Mouse (Mus musculus): ENCODE results near the gene Traf7.

Traf7 gene

DNA sequence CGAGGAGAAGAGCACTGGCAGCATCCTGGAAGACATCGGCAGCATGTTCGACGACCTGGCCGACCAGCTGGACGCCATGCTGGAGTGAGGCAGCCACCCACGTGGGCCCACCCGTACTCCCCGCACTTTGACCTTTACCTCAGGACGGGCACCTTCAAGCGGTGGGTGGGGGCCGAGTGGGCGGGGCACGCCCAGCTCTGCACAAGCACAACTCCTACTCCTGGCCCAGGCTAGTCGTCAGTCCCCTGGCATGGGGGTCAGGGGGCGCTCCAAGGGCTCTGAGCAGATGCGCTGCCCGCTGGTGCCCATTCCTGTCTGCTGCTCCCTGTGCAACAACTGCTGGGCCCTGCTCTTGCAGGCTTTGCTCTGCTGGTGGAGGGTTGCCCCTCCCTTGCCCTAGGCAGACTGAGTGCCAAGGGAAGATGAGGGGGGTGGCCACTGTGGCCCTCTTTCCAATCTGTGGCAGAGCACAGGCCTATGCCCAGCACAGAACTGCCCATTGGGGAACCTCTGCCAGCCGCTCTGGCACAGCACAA is 20.5 kb downstream of the Traf7 start:
- DNase-seq (ENCODE audit: low read depth in 2 of 2, low spot score in 2 of 2), result no peak

DNA sequence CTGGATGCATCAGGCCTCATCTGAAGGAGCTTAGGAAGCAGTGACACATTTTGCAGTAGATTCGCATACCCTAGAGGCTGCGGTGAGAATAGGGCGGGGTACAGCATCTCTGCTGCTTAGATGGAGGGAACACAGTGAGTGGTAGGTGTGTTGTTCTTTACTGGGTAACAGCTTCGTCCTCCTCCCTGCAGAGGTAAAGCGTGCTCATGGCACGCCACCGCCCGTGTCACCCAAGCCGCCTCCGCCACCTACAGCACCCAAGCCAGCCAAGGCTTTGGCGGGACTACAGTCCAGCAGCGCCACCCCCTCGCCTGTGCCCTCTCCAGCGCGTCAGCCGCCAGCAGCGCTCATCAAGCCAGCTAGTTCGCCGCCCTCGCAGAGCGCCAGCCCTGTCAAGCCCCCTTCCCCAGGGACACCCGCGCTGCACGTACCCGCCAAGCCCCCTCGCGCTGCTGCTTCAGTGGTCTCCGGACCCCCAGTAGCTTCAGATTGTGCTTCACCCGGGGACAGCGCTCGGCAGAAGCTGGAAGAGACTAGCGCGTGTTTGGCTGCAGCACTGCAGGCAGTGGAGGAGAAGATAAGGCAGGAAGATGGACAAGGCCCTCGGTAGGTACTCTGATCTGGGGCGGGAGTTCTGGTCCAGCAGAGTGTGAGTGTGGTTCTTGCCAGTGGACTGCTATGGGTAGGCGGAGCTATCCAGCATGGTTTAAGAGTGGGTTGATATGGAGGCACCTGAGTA is 21.2 kb downstream of the Traf7 start:
- DNase-seq (ENCODE audit: low read depth in 2 of 2, low spot score in 2 of 2), result no peak

DNA sequence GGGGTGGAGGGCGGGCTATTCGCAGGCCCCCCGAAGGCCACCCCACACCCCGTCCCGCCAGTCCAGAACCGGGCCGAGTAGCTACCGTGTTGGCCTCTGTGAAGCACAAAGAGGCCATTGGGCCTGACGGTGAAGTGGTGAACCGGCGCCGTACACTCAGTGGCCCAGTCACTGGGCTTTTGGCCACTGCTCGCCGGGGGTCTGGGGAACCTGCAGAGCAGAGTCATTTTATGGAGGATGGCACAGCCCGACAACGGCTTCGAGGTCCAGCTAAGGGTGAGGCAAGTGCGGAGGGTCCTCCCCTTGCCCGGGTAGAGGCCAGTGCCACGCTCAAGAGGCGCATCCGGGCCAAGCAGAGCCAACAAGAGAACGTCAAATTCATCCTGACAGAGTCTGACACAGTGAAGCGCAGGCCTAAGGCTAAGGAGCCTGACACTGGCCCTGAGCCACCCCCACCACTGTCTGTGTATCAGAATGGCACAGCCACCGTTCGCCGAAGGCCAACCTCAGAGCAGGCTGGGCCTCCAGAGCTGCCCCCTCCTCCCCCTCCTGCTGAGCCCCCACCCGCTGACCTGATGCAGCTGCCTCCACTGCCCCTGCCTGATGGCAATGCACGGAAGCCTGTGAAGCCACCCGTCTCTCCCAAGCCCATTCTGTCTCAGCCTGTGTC is 22.3 kb downstream of the Traf7 start:
- no peak for DNase-seq (ENCODE audit: low read depth in 2 of 2, low spot score in 2 of 2)

DNA sequence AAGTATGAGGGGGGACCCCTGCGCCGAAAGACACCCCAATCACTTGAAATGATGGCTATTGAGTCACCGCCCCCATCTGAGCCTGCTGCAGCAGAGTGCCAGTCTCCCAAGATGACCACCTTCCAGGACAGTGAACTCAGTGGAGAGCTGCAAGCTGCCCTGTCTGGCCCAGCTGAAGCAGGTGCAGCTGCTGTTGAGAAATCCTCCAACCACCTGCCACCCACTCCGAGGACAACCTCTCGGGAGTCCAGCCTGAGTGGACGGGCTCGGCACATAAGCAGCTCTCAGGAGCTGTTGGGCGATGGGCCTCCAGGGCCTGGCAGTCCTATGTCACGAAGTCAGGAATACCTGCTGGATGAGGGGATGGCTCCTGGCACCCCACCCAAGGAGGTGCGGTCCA is 23.7 kb downstream of the Traf7 start:
- DNase-seq (ENCODE audit: low read depth in 2 of 2, low spot score in 2 of 2), result no peak

DNA sequence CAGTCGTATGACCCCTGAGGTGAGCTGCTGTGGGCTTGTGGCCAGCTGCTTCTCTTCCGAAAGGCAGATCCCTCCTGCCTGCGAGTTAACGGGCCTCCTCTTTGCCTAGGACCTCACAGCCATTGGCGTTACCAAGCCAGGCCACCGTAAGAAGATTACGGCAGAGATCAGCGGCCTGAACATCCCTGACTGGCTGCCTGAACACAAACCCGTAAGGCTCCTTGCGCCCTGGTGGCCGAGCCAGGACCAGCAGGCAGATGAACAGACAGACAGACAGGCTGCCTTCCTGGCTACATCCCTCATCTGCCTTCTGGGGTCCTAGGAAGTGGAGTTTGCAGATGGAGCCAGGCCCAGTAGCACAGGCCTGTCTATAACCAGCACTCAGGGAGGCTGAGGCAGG is 25.5 kb downstream of the Traf7 start:
- DNase-seq (ENCODE audit: low read depth in 2 of 2, low spot score in 2 of 2), result no peak

DNA sequence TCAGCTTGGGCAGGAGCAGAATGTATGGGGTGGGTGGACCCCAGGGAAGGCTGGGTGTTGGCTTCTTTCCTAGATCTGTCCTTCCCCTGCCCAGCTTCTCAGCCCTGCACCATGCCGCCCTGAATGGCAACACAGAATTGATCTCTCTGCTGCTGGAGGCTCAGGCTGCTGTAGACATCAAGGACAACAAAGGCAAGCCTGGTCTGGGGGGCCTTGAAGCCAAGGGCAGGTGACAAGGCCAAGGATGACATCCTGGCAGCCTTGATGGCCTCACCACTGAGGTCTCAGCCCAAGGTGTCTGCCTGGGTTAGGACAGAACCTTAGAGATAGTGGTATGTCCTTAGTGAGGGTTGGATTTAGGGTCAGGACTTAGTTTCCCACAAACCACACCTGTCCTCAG is 31.7 kb downstream of the Traf7 start:
- no peak for DNase-seq (ENCODE audit: low read depth in 2 of 2, low spot score in 2 of 2)

DNA sequence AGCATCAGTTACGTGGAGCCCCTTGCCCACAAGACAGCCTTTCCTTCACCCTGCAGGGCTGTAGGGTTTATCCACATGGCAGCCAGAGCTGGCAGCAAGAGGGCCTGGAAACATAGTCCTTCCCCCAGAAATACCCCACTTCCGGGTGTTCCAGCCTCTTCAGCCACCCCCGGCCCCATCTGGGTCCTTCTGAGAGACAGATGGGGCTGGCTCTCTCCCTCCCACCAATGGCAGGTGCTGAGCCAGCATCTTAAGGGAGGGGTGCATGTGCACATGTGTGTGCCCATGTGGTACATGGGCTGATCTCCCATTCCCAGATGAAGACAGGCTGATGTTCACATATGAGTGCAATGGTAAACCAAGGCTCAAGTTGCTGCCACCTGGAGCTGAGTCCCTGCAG is 32.3 kb downstream of the Traf7 start:
- no peak for DNase-seq (ENCODE audit: low read depth in 2 of 2, low spot score in 2 of 2)

DNA sequence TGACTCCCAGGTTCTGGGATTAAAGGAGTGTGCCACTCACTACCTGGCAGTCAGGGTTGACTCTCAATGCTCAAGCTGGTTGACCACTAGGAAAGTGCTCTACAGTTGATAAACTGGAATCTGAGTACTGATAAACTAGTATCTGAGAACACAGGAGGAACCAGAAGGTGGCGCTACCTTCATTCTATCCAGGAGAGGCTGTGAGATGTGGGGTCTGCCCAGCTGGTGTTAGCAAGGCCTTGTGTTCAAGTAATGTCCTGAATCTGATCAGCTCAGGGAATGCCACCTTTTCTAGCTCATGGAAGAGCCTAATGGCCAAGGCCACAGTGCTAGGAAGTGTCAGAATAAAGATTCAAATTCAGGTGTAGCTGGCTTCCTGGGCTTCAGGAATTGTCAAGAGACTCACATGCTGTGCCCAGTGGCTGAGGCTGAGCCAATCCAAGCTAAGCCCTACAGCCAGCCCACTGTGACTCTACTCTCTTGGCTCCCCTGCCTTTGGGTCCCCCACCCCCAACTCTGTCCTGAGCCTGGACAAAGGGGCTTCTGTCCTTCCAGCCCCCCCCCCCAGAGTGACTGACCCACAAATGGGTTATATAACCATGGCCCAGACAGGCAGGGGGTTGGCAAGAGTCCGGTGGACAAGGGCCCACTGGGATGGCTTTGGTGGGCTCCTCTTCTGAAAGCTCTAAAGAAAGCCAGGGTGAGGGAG is 33.0 kb downstream of the Traf7 start:
- peak; percentile 33 to 52 for DNase-seq (ENCODE audit: low read depth in 2 of 2, low spot score in 2 of 2)

DNA sequence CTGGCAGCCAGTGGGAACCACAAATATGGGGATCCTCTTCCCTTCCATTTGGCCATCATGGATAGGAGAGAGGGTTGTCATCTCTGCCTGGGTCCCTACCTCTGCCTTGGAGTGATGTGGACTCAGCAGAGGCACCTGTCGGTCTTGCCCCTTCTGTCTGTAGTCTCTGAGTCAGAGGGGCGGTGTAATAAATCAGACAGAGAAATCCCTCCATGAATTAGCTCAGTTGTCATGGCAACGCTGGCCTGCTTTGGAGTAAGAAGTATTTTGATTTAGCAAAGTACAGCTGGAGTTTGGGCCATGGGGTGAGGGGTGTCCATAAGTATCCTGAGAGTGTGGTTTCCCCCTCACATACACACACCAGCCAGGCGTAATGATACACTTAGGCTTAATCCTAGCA is 37.3 kb downstream of the Traf7 start:
- DNase-seq (ENCODE audit: low read depth in 2 of 2, low spot score in 2 of 2), result no peak

DNA sequence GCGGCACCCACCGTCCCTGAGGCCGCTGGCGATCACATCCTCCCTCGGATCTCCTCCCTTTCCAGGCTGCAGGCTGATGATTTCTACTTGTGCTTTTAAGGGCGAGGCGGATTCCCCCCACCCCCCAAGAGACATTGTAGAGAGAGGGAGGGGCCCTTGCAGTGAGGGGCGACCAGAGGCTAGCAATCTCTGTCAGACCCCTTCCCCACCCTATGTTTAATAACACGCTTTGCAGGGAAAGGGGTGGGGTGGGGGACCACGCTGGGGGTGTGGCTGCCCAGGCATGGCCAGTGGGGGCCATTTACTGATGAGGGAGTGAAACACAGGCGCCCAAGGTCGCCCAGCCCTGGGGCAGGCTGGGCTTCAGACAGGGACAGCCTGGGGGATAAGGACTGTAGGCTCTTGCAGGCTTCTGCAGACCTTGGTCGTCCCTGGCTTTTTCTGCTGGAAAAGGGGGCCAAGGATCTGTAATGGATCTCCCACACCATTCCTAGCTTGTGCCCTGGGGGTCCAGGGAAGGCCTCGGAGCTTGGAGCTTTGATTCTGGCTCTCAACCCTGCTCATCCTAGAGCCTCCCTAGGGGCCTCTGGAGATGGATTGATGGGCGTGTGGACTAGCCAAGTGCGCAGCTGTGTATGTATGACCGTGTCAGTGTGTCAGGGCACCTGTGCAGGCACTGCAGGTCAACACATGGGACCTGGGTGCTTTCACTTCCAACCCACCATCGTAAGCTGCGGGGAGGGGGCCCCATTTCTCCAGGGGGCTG is 38.3 kb downstream of the Traf7 start:
- no peak for DNase-seq (ENCODE audit: low read depth in 2 of 2, low spot score in 2 of 2)

DNA sequence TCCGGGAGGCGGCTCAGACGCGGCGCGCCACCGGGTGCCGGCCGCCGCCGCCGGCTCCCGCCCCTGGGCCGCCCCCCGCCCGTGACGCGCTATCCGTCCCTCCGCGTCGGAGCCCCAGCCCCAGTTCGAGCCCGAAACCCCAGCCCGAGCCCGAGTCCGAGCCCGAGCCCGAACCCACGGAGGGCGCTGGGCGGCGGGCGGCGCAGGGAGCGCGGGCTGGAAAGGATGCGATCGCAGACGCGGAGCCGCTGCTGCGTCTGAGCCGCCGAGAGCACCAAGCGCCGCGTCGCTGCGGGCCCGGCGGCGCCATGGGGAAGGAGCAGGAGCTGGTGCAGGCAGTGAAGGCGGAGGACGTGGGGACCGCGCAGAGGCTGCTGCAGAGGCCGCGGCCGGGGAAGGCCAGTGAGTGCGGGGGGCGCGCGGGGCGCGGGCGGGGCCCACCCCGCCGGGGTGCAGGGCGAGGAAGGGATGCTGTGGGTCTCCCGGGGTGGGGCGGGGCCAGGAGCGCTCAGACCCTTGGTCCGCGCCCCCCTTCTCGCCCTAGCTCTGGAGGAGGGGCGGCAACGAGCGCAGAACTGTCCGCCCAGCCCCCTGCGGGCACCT is 39.0 kb downstream of the Traf7 start:
- DNase-seq (ENCODE audit: low read depth in 2 of 2, low spot score in 2 of 2), result no peak

DNA sequence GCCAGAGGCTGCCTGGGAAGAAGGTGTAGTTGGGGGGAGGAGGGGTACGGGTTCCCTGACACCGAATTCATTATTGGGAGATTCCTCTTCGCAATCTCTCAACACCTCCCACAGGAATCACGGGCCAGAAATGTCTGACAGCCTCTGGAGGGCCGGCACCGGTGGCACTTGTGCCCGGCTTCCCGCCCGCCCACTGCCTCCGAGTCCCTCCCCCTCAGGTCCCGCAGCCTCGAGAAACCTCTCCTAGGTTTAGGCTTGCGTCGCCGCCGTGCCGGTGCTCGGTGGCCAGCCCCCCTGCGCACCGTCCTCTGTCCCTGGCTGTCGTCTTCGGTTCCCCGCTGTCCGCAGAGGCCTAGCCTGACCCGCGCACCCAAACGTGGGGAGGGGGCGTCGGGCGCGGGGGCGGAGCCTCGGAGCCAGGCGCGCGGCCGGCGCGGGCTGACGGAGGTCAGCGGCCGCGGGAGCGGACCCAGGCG is 39.5 kb downstream of the Traf7 start, which contains the start of gene Caskin1:
Caskin1 (plus strand) TSS at position 416 of the 476 bp plus-strand sequence.
- DNase-seq (ENCODE audit: low read depth in 2 of 2, low spot score in 2 of 2), result no peak

DNA sequence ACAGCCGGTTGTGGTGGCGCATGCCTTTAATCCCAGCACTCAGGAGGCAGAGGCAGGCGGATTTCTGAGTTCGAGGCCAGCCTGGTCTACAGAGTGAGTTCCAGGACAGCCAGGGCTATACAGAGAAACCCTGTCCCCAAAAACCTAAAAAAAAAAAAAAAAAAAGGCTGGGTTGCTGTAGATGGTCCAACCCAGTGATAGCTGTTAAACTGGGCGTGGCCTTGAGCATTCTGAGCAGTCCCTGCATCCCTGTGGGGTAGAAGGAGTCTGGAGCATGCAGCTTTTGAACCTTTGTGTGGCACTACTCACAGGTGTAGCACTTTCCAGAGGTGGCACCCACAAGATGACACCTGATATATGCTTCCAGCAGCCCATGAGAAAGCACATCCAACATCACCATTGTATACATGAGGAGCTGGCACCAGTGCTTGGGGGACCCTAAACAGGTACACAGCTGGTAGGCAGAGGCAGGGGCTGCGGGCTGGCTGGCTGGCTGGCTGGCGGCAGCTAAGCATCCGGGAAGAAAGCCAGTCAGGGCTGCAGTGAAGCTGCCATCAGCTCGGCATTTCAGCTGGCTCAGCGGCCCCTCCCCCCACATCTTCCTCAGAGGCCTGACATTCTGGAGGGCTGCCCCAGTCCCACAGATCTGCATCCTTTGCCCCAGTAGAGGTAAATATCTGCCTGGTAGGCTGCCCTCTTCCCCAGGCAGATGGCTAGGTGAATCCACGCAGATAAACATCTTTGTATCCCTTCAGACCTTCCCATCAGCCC is 42.5 kb downstream of the Traf7 start:
- DNase-seq (ENCODE audit: low read depth in 2 of 2, low spot score in 2 of 2), result no peak

DNA sequence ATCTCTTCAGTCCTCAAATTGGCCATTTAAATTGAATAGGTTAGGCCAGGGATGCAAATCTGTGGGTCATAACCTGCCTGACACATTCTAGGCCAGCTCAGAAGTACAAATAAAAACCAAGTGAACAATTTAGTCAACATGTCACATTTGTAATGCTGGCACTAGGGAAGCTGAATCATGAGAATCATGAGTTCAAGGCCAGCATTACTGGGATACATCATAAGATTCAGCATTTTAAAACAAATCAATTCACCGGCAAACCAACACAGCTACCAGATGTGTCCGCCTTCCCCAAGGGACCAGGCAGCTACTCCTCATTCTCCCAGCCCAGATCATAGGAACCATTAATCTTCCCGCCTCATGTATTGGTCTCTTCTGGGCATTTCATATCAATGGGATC is 44.2 kb downstream of the Traf7 start:
- no peak for DNase-seq (ENCODE audit: low read depth in 2 of 2, low spot score in 2 of 2)

DNA sequence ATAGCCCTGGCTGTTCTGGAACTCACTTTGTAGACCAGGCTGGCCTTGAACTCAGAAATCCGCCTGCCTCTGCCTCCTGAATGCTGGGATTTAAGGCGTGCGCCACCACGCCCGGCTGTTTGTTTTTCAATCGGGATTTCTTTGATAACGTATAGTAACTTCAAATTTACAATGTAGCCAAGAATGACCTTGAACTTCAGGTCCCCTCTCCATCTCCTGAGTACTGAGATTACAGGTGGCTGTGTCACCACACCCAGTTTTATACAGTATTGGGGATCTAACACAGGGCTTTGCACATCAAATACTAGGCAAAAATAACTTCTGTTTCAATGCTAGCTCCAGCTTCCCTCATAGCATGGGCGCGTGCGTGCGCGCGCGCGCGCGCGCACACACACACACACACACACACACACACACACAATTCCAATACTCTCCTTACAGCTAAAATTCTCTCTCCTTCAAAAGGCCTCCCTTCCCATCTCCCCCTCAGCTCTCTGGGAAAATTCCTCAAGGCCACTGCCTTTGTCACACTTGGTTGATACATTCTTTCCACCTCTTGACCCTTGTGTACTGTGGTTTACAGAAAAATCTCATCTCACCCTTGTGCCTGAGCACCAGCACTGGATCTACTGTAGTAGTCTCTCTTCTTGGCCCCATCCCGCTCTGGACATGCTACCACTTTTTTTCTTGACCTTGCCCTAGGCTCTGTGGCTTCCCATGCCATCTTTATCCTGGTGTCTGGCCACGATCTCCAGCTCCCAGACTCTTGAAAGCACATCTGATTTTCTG is 46.5 kb downstream of the Traf7 start:
- DNase-seq (ENCODE audit: low read depth in 2 of 2, low spot score in 2 of 2), result no peak

DNA sequence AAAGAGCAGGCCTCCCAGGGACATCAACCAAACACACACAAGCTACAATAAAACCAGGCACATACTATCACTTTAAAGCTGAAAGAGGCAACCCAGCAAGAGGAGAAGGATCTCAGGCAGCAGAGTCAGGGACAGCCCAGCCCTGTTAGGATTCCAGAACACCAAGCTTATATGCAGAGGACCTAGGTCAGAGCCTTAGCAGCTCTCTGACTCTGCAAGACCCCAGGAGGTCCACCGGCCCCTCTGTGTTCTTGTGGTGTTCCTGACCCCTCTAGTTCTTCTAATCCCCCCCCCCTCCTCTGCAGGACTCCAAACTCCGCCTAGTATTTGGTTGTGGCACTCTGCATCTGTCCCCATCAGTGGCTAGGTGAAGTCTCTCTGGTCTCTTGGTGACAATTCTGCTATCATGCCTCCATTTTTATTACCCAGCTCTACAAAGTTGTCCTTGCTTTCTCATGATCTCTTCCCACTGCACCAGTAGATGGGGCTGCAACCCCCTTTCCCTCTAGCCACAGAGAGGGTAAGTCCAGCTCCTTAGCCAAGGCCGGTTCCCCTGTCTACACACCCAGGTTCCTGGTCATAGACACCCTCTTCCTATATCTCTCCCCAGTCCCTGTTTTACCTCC is 47.4 kb downstream of the Traf7 start:
- no peak for DNase-seq (ENCODE audit: low read depth in 2 of 2, low spot score in 2 of 2)

DNA sequence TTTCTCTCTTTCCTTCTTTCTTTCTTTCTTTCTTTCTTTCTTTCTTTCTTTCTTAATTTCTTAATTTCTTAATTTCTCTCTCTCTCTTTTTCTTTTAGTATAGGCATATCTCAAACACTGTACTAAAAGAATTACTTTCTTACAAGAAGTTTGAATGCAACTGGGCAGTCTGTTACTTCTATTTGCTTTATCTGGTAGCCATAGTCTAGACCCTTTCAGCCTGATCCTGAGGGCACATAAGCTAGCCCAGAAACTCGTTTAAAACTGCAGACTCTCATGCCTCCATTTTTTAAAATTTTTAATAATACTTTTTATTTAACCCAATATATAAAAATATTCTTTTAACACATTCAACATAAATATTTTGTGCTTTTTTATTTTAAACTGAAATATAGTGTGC is 48.3 kb downstream of the Traf7 start:
- no peak for DNase-seq (ENCODE audit: low read depth in 2 of 2, low spot score in 2 of 2)

DNA sequence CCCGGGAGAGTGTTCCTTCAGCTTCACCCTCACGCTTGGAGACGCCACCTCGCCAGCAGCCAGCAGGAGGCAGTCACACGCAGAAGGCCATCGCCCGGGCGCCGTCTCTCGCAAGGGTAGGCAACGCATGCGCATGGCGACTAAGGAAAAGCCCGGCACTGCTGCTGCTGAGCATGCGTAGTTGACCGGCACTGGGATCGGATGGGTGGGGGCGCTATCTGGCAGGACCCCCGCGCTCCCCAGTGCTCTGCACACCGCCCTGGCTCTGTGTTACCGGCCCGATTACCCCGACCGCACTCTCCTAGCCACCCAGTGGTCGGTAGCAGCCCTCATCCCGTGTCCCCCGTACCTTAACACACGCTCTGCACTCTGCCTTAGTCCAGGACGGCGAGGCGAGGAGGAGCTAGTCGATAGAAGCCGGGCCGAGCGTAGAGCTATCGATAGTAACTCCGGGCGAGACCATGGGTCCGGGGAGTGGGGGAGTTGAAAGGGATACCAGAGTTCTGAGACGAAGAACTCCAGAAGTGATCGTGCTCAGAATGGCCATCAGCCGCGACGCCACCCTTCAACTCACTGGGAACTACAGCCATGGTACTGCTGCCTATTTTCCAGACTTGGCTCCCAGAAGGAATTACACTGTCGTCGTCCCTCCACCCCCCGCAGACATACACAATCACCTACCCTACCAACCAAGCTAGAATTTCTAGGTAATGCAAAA is 48.9 kb downstream of the Traf7 start, which contains the start of gene Mlst8:
Mlst8 (minus strand) TSS at position 416 of the 718 bp plus-strand sequence.
- peak; percentile 95 to 97 for DNase-seq (ENCODE audit: low read depth in 2 of 2, low spot score in 2 of 2)

All from CD8-positive naive resting alpha-beta T cell, adult 2 months (primary cell).